Mouse (Mus musculus): Measurements from ENCODE around the gene Gm10644. TPM values are rescaled to one million over a fixed set of nuclear protein-coding genes. Genes with fewer than 3 reads are reported as not detected.

Gene Gm10644
- polyA plus RNA-seq, 2 experiments from 2014 or later, result 0.24 to 0.66 TPM

DNA sequence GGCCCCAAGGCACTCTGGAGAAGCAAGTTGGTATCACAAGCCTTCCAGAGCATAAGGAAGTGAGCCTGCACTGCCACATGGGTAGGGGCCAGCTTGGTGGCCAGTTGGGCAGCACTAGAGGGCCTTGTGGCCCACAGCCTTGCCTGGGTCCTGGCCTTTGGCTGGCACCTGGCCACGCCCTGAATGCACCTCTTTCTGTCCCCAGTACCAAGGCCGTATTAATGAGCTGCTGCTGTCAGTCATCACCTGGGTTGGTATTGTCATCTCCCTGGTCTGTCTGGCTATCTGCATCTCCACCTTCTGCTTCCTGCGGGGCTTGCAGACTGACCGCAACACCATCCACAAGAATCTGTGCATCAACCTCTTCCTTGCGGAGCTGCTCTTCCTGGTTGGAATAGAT lies 20.8 kb downstream of the Gm10644 start:
- no peak for ATAC-seq

DNA sequence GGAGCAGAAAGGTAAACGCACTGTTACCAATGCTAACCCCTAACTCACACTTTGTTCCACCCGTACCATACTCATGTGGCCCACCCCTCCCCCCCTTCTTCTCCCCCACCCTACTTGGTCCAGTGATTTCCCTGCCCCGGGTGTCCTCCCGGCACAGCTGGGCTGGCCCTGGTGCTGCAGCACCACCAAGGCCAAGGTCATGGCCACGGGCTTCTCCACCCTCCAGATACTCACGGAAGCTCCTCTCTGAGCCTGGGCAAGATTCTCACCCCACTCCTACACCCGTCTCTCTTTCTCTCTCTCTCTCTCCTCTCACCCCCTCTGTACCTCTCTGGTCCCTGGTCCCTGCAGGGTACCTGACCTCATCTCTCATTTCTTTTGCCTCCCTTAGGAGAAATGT lies 28.7 kb downstream of the Gm10644 start:
- no peak for ATAC-seq

DNA sequence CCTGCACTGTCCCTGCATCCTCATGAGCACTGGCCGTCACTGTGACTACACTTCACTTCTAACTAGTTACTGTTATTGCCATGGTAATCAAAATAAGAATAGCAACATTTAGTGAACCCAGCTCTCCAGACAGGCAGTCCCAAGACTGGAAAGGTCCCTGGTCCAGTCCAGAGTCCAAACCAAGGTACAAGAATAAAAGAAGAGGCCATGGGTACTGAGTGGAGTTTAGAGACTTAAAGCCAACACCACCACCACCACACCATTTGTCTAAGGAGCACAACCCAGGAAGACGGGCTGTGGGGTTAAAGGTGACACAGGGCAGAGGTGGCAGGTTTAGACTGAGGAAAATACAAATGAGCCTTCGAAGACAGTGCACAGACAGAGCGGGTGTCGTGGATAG lies 30.4 kb downstream of the Gm10644 start:
- ATAC-seq, result no peak

DNA sequence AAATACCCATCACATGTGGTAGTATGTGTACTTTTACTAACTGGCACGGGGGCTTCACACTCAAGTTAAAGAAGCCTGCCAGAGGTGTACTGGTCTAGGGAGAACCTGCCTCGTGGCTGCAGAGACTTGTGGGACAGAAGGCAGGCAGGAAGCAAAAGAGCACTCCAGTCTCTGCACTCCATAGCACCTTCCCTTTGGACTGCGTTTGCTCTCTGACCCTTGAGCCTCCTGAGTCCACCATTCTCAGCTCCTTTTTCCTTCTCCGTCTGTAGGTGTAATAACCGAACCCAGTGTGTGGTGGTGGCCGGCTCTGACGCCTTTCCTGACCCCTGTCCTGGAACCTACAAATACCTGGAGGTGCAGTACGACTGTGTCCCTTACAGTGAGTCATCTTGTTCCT lies 32.3 kb downstream of the Gm10644 start:
- no peak for ATAC-seq

DNA sequence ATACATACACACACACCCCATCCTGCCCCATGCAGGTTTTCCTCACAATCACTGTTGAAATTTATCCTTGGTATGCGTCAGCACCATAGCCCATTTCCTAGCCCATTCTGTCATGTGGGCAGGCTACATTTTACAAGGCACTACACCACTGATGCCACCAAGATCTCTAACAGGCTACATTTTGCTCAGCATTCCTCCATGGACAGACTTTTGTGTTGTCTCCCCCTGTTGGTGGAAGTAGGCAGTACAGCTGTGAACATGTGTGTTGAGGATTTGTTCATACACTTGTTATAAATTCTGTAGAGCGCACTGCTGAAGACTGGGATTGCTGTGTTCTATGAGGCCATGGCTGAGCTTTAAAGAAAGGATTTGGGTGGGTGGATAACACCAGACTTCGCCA lies 33.4 kb downstream of the Gm10644 start:
- ATAC-seq, result no peak

DNA sequence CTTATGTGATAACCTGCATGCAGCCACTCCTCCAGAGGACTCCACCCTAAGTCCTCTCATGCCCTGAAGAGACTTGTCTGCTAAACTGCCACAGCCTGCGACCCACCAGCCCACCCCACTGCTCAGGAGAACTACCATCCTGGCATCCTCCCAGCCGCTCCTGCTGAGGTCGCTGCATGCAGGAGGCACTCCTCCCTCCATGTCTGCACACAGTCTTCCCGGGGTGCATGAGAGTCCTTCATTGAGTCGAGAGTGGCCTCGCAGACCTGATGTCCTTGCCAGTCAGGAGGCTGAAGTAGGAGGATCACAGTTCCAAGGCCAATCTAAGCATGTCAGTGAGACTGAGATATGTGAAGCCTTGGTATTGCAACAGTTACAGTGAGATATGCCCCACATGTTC lies 37.4 kb downstream of the Gm10644 start:
- no peak for ATAC-seq

DNA sequence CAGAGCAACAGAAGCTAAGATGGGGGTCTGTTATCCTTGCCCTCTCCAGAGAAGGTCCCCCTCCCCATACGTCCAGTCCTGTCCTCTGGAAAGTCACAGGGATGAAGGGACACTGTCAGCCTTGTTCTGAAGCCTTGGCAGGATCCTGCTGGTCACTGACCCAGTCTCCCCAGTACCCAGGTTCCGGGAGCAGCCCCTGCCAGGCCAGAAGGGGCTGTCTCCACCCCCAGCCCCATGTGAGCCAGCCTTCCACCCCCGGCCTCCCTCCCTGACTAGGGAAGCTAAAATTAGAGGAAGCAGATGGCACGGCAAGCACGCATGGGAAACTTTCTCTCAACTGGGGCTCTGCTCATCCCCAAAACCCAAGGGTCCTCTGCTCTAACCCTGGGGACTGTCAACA lies 39.0 kb downstream of the Gm10644 start:
- no peak for ATAC-seq

DNA sequence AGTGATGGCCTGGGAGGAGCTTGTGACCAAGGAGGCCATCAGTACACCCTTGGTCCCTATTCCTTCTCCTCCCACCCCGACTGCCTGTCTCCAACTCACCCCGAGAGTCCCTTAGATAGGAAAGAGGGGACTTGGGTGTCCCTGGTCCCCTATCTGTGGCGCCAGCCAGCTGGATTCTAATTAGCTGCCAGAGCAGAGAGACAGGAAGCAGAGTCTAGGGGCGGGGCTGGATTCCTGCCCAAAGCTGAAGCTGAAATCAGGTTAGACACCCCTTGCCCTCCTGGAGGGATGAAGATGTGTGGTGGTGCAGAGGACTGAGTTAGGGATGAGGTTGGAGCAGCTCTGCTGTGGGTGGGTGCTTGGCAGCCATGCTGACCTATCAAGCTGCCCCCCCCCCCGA lies 40.1 kb downstream of the Gm10644 start:
- no peak for ATAC-seq

DNA sequence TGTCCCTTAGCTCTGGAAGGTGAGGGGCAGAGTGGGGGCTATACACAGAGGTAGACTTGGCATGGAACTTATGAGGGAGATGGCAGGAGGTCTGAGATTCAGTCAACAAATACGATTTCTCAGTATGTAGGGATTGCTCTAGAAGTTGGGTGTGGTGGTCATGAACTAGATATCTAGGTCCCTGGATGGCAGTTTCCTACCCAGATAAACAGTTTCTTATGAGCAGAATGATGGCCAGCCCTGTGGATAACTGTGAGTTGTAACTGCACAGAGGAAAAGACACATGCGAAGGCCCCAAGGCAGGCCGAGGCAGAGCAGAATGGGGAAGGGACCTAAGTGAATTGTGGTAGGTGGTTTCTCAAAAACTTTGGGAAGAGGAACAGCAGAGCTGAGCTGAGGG lies 40.8 kb downstream of the Gm10644 start:
- no peak for ATAC-seq

DNA sequence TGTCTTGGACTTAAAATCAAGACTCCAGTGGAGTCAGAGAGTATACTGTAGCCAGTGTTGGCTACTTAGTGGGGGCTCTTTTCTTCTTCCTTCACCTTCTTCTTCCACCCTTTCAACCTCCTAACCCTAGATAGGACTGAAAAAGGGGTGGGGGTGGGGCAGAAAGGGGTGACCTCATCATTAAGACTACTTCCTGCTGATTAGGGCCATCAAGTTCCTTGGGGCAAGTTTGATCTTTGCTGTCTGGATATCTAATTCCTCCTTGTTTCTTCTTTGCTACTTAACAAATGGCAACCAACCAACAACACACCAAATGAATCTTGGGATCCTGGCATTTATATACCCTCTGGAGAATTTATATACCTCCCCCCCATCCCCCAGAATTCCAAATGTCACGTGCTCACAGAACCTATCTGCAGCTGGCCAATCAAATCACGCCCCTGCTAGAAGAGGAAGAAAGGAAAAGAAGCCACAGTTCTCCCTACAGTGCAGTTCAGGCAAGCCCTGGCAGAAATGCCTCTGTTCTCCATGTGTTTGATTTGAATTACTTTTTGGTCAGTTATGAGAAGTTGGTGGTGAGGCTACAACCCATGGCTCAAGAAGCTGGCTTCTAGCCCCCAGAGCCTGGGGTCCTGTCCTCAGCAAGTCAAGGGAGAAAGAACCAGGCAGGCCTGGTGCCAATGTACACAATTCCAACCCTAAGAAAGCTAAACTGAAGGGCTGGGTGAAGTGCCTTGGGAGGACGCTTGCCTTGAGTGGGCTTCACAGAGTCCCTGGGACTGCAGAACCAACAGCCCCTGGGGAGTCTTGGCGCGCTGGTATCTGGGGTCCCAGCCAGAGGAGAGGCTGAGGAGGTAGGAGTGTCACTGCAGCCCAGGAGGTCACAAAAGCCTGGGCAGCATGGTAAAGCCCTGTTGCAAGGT lies 42.9 kb downstream of the Gm10644 start:
- no peak for ATAC-seq

DNA sequence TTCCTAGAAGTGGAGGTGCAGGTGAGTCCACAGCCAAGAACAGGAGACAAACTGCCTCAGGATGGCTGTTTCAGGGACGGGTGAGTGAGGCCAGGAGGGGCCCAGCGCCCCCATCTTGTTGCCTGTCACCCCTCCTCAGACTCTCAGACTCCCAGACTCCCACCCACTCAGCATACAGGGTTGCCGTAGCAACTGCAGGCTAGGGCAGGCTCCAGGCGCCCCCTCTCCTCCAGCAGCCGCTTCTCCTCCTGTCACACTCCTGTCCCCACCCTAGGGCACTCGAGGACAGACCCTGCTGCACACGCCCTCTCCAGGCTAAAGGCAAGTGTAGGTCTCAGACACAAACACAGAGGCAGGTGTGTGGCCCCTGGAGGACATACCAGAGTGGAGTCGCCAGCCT lies 45.7 kb downstream of the Gm10644 start:
- no peak for ATAC-seq

DNA sequence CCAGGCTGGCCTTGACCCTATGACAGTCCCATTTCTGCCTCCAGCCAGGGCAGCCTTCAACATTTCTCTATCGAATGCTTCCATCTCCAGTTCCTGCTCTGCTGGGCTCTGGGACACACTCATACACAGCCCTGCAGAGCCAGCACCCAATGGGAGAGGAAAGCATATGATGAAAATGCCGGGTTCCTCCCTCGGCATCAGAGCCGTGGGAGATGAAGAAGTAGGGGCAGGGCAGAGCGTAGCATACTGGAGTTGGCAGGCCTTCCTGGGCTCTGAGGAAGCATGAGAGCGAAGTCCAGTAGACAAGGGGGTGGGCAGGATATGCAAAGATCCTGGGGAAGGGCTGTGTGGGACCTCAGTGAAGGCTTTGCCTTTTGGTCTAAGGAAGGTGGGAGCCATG lies 46.4 kb downstream of the Gm10644 start:
- no peak for ATAC-seq

DNA sequence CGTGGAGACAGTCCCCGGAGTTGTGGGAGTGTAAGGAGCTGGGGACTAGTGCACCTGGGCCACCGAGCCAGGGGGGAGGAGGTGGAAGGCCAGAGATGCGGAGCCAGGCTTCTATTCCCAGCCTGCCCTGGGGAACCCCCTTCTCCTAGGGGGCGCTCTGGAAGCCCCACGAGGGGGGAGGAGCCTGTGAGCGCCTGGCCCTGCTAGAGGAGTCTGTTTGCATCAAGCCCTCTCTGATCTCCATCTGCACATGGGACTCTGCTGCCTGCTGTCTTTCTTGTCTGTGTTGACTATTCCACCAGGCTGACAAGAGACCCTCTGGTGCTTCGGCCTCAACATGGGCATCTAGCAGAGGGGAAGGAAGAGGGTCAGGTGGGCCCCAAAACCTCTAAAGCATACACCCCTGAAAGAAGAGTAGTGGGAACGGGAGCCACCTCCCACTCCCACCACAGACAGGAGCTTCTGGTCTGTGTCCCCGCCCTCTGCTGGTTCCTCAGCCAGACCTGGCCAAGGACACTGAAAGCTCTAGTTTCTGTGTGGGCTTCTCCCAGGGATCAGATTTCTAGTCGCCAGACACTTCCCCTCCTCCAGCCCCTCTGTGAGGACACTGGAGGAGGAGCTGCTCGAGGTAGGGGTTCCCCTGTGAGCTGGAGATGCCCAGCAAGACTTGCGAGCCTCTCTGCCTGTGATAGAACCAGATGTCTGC lies 51.9 kb downstream of the Gm10644 start:
- no peak for ATAC-seq

DNA sequence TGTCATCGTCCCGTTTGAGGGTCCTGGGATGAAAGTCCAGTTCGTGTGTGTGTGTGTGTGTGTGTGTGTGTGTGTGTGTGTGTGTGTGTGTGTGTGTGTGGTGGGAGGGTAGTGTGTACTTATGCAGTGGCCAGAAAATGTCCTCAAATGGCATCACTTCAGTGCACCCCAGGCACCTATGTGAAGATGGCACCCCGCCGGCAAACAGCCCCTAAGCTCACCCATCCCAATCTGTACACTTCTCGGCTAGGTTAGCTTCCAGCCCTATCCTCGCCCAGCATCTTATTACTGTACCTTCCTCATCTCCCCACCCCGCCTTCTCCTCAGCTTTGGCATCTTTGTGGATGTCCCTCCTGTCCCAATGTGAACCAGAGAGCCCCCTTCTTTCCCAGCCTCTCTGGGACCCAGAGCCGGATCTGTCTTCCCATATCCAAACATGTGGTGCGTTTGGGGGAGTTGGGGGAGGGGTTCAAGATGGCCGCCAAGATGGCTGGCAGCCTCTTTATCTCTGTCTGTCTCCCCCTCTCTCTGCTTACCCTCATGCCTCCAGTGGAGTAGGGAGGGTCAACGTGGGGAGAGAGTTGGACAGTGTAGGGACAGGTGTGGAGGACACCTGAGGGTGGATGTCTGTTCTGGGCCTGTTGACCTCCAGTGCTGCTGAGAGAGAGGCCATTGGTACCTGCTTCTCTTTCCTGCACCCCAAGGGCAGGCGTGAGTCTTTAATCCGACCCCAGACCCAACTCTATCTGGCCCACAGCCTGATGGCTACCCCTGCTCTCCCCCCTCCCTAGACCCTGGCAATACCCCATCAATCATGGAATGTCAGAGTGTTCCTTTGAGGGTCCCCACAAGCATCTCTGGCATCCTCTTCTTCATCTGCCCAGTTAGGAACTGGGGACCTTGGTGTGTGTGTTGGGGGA lies 53.2 kb downstream of the Gm10644 start:
- ATAC-seq, result no peak

DNA sequence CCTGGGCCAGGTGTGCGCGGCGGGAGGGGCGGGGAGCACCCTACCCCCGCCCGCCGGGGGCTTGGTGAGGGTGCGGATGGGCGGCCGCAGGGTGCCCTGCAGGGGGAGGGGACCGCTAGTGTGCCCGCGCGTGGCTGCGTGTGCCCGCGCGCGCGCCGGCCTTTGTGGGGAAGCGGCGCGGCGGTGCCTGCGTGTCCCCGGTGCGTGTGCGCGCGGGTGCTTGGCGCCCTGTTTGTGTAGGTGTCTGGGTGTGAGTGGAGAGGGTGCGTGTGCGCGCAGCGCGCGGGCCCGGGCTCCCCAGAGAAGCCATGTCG lies 54.1 kb downstream of the Gm10644 start:
- no peak for ATAC-seq

DNA sequence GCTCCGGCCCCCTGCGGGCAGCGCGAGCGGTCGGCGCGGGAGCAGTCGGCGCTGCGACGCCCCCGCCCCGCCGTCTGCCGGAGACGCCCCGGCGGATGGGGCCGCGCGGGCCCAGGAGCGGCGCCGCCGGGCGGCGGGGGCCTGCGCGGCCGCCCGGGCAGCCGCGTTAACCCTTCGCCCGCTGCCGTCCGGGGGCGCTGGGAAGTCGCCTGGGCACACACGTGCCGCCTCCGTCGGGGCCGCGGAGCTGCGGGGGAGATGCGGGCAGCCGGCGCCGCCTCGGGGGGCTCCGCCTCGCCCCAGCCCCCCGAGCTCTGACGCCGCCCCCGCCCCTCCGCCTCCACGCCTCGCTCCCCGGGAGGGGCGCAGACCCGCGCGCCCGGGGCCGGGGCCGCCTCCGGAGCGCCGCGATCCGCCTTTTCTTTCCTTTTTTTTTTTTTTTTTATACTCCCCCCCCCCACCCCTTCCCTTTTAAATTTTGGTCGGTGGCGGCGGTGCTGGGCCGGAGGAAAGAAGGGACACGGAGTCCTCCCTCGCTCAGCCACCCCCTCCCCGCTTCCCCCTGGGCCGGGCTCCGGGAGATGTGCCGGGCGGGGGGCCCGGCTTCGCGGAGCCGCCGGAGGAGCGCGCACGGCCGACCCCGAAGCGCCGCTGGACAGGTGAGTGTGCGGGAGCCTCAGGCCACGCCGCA lies 54.6 kb downstream of the Gm10644 start:
- peak; percentile 17 for ATAC-seq

DNA sequence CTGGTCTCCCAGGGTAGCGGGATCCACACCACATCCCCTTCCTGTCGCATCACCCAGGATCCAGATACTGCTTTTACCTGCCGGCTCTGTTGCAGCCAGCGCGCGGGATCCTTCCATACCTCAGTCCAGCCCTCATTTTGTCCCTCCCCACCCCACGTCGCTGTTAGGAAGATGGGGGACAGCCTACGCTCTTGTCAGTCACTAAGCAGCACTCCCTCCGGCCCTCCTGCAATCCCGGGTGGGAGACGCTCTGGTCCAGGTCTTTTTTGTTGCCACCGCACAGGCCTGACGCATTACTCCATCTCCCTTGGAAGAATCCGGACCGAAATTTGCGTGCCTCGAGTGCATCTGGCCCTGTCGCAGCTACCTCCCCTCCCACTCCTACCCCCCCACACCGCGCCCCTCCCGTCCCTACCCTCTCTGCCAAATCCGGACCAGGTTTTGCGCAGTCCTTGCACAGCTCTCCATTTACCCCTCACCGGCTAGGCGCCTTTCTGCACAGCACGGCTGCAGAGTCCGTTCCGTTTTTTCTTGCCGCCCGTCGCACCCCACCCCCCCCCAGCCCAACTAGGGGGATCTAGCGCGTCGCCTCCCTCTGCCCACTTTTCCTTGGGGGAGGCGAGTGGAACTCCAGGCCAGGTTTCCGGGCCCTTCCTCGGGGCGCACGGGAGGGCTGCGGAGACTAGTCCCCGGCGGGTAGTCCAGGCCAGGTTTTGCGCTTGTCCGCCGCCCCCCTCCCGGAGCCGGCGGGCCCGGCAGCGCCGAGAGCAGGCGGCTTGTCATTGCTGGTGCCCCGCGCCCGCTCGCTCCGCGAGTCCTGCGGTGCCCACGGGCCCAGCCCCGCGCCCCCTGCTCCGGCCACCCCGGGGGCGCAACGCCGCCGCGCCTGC lies 55.4 kb downstream of the Gm10644 start, which contains the start of gene Adgrl1:
TSS of gene Adgrl1 (plus strand) at position 743 of the 890 bp plus-strand sequence.
- peak; percentile 43 for ATAC-seq

DNA sequence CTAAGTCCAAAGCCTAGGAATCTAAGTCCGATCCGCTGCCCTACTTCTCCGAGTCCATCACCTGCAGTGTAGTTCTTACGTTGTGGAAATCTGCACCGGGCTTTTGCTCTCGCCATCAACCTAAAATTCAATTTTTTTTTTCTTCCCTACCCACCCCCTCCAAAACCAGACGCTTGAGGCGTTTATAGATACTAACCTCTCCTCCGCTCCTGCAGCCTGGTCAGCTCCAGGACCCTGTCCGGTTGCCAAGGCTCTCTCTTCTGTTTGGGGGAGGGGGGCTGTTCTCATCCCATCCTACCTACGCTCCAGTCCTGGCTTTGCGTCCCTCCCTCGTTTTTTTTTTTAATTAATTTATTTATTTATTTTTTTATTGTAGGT lies 56.0 kb downstream of the Gm10644 start:
- ATAC-seq, result peak; percentile 7

DNA sequence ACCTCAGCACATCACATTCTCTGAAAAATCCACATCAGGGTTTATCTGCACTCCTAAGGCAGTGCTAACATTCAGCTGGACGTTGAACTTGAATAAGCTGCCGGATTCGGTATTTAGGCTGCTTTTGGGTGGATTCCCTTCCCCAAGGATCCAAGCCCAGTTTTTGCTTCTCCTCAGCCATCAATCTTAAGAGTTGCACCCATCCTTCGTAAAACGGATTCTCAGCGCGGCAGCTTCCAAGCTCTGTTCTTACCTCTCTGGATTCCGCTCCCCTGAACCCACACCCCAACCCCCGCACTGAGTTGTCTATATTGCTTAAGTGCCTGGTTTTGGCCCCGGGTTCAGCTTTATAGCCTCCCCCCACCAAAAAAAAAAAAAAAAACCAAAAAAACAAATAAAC lies 56.5 kb downstream of the Gm10644 start:
- no peak for ATAC-seq

DNA sequence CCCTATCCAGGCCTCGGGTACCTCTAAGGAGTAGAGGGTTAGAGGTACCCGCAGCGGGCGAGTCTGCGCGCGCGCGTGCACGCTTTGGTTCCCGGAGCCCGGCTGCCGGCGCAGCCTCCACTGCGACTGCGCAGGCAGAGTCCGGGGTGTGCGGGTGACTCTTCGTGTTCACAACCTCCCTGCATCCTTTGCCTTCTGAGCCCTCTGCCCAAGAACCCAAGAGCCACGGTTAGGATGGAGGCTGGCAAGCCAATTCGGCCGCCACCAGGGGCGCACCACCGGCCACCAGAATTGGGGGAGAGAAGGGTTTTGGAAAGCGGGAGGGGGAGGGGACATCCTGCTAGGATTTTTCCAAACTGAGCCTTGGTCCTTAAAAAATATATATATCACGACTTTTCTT lies 57.8 kb downstream of the Gm10644 start:
- ATAC-seq, result no peak

DNA sequence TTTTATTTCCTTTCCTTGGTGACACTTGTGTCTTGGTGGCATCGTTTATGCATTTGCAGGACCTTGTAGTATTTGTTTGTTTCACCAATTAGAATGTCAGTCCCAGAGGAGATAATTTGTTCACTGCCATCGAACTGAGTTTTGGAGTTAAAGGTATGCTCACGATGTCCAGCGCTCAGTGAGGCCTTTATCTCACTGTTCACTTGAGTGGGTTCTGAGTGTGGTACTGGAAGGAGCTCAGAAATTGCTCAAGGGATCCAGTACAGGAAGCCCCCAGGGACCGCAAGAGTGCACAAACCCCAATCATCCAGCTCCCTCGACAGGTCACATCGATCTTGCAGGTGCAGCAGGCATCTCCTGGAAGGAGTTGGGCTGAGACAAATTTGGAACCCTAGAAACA lies 58.5 kb downstream of the Gm10644 start:
- ATAC-seq, result no peak
